Mouse (Mus musculus): Measurements from ENCODE around the gene Arhgap15.

DNA sequence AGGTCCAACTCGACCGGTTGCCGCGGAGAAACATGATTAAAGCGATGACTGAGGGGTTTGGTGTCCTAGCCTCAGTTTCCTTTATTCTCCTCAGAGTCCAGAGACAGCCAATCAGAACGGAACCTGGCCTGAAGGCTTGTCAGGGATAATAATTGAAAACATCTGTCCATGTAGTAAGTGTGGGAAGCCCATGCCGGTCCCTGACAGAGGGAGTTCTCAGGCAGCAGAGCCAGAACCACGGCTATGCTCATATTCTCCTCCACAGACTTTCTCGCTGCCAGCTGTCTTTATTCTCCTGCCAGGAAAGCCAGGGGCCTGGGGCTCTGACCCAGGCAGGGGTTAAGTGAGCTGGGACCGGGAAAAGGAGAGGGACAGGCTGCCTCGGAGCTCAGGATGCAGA, 606.7 kb downstream of the Arhgap15 start:
- no peak for TF ChIP-seq CTCF (IDR thresholded peaks at IDR 0.05; ENCODE audit: low read depth, low read length)
- TF ChIP-seq POLR2A (IDR thresholded peaks at IDR 0.05; ENCODE audit: borderline replicate concordance, low read depth, low read length), result no peak

Measured in bone marrow macrophage, adult 2 months (primary cell).